Comparison of ENCODE assay signal across 12 mouse cellular contexts in genomic region chr16:97536859-97537258, GRCm38 (mm10). TPM values are rescaled to one million over a fixed set of nuclear protein-coding genes. Genes with fewer than 3 reads are reported as not detected.
A peak's percentile ranks its signal among the peaks of the same experiment; 100 is the strongest.
DNase-seq lines count a peak whose midpoint lies in the region; ATAC-seq and TF ChIP-seq lines count a peak whose summit lies in the region.
"Had no signal": no experiment of that assay in that cellular context is flagged by ENCODE, and none has a peak within 500 bp of the region (broad histone marks: within the 10 kb centered on the region; RNA-seq: fewer than 3 reads in every experiment).

No protein-coding gene starts in this region.

- no peak overlapping the region for H3K9ac ChIP-seq in forebrain, embryonic 15.5 days (replicated peaks)
- H3K9ac ChIP-seq in hindbrain, postnatal 0 days (replicated peaks; ENCODE audit: low read length): no peak overlapping the region
- H3K9ac ChIP-seq in hindbrain, embryonic 12.5 days: no peak overlapping the region
- H3K9ac ChIP-seq in liver, embryonic 12.5 days: no peak overlapping the region

- no peak overlapping the region for H3K4me2 ChIP-seq in forebrain, embryonic 15.5 days (replicated peaks)
- peak overlapping the region; percentile 34; the same call in 1 of the 2 replicates for H3K4me2 ChIP-seq in hindbrain, postnatal 0 days (ENCODE audit: low read depth, low read length)
- H3K4me2 ChIP-seq in hindbrain, embryonic 12.5 days (replicated peaks): no peak overlapping the region
- H3K4me2 ChIP-seq in liver, embryonic 12.5 days: peak overlapping the region; percentile 28; the same call in 1 of the 2 replicates

- TF ChIP-seq CTCF in hindbrain, postnatal 0 days (IDR thresholded peaks at IDR 0.05; ENCODE audit: low read depth): no peak
- TF ChIP-seq CTCF in bone marrow macrophage, adult 2 months (IDR thresholded peaks at IDR 0.05; ENCODE audit: low read depth, low read length): no peak

- H3K36me3 ChIP-seq in forebrain, embryonic 10.5 days (replicated peaks): no peaks in the 10 kb centered on the region
- H3K36me3 ChIP-seq in forebrain, embryonic 15.5 days: no peaks in the 10 kb centered on the region
- no peaks in the 10 kb centered on the region for H3K36me3 ChIP-seq in hindbrain, postnatal 0 days (ENCODE audit: insufficient read depth, low read length)
- no peaks in the 10 kb centered on the region for H3K36me3 ChIP-seq in hindbrain, embryonic 12.5 days
- no peaks in the 10 kb centered on the region for H3K36me3 ChIP-seq in liver, embryonic 12.5 days

- H3K27me3 ChIP-seq in forebrain, embryonic 10.5 days (ENCODE audit: poor library complexity, severe bottlenecking): no peaks in the 10 kb centered on the region
- H3K27me3 ChIP-seq in forebrain, embryonic 15.5 days: no peaks in the 10 kb centered on the region
- H3K27me3 ChIP-seq in hindbrain, postnatal 0 days (ENCODE audit: insufficient read depth, low read length): no peaks in the 10 kb centered on the region
- no peaks in the 10 kb centered on the region for H3K27me3 ChIP-seq in hindbrain, embryonic 12.5 days
- H3K27me3 ChIP-seq in liver, embryonic 12.5 days (replicated peaks): no peaks in the 10 kb centered on the region

- H3K27ac ChIP-seq in forebrain, embryonic 10.5 days: peak overlapping the region; percentile 83
- H3K27ac ChIP-seq in forebrain, embryonic 15.5 days (replicated peaks): no peak overlapping the region
- no peak overlapping the region; the same call in 1 of the 2 replicates for H3K27ac ChIP-seq in hindbrain, postnatal 0 days
- no peak overlapping the region for H3K27ac ChIP-seq in hindbrain, embryonic 12.5 days
- no peak overlapping the region for H3K27ac ChIP-seq in bone marrow macrophage, adult 2 months (ENCODE audit: insufficient read depth, low read depth, low read length)
- H3K27ac ChIP-seq in liver, embryonic 12.5 days: no peak overlapping the region

- H3K4me3 ChIP-seq in forebrain, embryonic 10.5 days: no peak overlapping the region
- H3K4me3 ChIP-seq in forebrain, embryonic 15.5 days: no peak overlapping the region
- no peak overlapping the region for H3K4me3 ChIP-seq in hindbrain, postnatal 0 days (ENCODE audit: low read length)
- H3K4me3 ChIP-seq in hindbrain, embryonic 12.5 days: no peak overlapping the region
- H3K4me3 ChIP-seq in bone marrow macrophage, adult 2 months (ENCODE audit: insufficient read depth, low read length): peak overlapping the region; percentile 60; the same call in 1 of the 2 replicates
- H3K4me3 ChIP-seq in liver, embryonic 12.5 days: no peak overlapping the region

- no peaks in the 10 kb centered on the region; the same call in 1 of the 2 replicates for H3K9me3 ChIP-seq in forebrain, embryonic 10.5 days
- H3K9me3 ChIP-seq in forebrain, embryonic 15.5 days: no peaks in the 10 kb centered on the region
- 0 out of 2 replicates have a peak, but pooled peaks cover 2% of the 10 kb centered on the region for H3K9me3 ChIP-seq in hindbrain, postnatal 0 days (ENCODE audit: low read length)
- no peaks in the 10 kb centered on the region for H3K9me3 ChIP-seq in hindbrain, embryonic 12.5 days (replicated peaks)
- no peaks in the 10 kb centered on the region; the same call in 1 of the 2 replicates for H3K9me3 ChIP-seq in liver, embryonic 12.5 days (replicated peaks)

- no peak for ATAC-seq in forebrain, embryonic 15.5 days (replicated peaks)
- no peak for ATAC-seq in hindbrain, postnatal 0 days
- ATAC-seq in hindbrain, embryonic 12.5 days (ENCODE audit: low FRiP score): no peak
- ATAC-seq in liver, embryonic 12.5 days: no peak

- WGBS in forebrain, embryonic 10.5 days: 73% methylated on average over 1 of the region's 1 CpGs
- 76% methylated on average over 1 of the region's 1 CpGs for WGBS in forebrain, embryonic 15.5 days
- 80% methylated on average over 1 of the region's 1 CpGs for WGBS in hindbrain, postnatal 0 days
- 70% methylated on average over 1 of the region's 1 CpGs for WGBS in hindbrain, embryonic 12.5 days
- 18% methylated on average over 1 of the region's 1 CpGs for WGBS in liver, embryonic 12.5 days (ENCODE audit: insufficient replicate concordance)

- TF ChIP-seq POLR2A in bone marrow macrophage, adult 2 months (IDR thresholded peaks at IDR 0.05; ENCODE audit: borderline replicate concordance, low read depth, low read length): no peak

- DNase-seq in forebrain, embryonic 10.5 days (ENCODE audit: extremely low spot score, low spot score): no peak
- DNase-seq in hindbrain, postnatal 0 days (ENCODE audit: low spot score): no peak
- DNase-seq in adrenal gland, postnatal 10 days: no peak
- DNase-seq in right cerebral cortex, postnatal 4 days: no peak
- DNase-seq: cerebellum, adult 18-20 months; kidney, adult 18-20 months had no signal

- H3K4me1 ChIP-seq in forebrain, embryonic 10.5 days: peaks cover 30% of the 10 kb centered on the region
- peaks cover 17% of the 10 kb centered on the region for H3K4me1 ChIP-seq in forebrain, embryonic 15.5 days
- no peaks in the 10 kb centered on the region for H3K4me1 ChIP-seq in hindbrain, postnatal 0 days (ENCODE audit: insufficient read depth, low read length)
- H3K4me1 ChIP-seq in hindbrain, embryonic 12.5 days: peaks cover 25% of the 10 kb centered on the region
- H3K4me1 ChIP-seq in bone marrow macrophage, adult 2 months (ENCODE audit: control insufficient read depth, insufficient read depth, low read length): peaks cover 24% of the 10 kb centered on the region
- H3K4me1 ChIP-seq in liver, embryonic 12.5 days: peaks cover 34% of the 10 kb centered on the region

RNA-seq across cellular contexts. Expression of gene Fam3b, which starts 22.2 kb away (rescaled TPM):
- not detected in 2 replicates for polyA plus RNA-seq in forebrain, embryonic 10.5 days (2016; fragmentation: Nextera tagmentation; extraction: Ambion mirVana)
- polyA plus RNA-seq in forebrain, embryonic 15.5 days (2015; fragmentation: Nextera tagmentation; extraction: Ambion mirVana): not detected in 2 replicates
- not detected in 2 replicates for total RNA-seq in hindbrain, postnatal 0 days (2014; rRNA removed)
- polyA plus RNA-seq in hindbrain, postnatal 0 days (2015; fragmentation: Nextera tagmentation; extraction: Ambion mirVana): not detected in 2 replicates
- not detected in 2 replicates for polyA plus RNA-seq in hindbrain, embryonic 12.5 days (2016; fragmentation: Nextera tagmentation; extraction: Ambion mirVana)
- not detected in 2 replicates for polyA plus RNA-seq in bone marrow macrophage, adult 2 months (2012; ENCODE audit: insufficient read depth, insufficient read length, missing spikeins)
- not detected in 2 replicates for polyA plus RNA-seq in liver, embryonic 12.5 days (2016; fragmentation: Nextera tagmentation; extraction: Ambion mirVana)
- total RNA-seq in adrenal gland, postnatal 10 days (2021): under 1 TPM in 1 of 2 experiments, not detected in 1; 0.36 TPM
- total RNA-seq: adrenal gland, adult 18-20 months had no signal
- polyA plus RNA-seq: stomach, embryonic 14.5 days had no signal

Comparison
In these comparisons a context has a peak if more than half of its experiments do, and no peak if none do; other contexts are left out.
1. H3K4me2 ChIP-seq: peak in hindbrain, postnatal 0 days (single experiment) and liver, embryonic 12.5 days (single experiment); none in forebrain, embryonic 15.5 days (single experiment) and hindbrain, embryonic 12.5 days (single experiment).